Mouse (Mus musculus) bone marrow macrophage, adult 2 months (primary cell): ENCODE measurements at regions not wholly inside any gene's neighbourhood (a gene's known extent, or its start where the extent isn't known, plus 50 kb on each side); places are given as distances from the start of the nearest gene placed in this dataset.

Experiments
- CTCF ChIP-seq: IDR thresholded peaks from 2 replicates; pipeline ENCODE4 v1.5.1; 2012; ENCODE audit warnings: low read depth, mild to moderate bottlenecking, low read length, moderate library complexity
- POLR2A ChIP-seq: IDR thresholded peaks from 2 replicates; pipeline ENCODE4 v1.6.1; 2012; ENCODE audit warnings: mild to moderate bottlenecking, low read depth, low read length, borderline replicate concordance

DNA sequence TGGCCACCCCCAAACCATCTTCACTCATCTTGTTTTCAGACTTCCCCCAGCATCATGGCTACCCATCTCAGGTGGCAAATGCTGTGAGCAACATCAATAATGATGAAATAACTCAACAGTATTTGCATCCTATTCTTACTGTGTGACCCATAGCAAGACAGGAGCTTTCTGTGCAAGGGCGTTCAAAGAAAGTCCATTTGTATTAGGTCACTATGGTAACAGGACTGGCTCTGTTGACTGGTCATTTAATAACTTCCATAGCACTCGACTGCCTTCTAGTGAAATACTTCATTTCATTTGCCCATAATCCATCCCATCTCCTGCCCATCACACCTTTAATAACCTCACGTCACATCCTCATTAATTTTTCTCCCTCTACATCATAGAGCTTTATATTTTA is 292.7 kb upstream of the Tbx18 start:
- TF ChIP-seq CTCF = no peak
- no peak for TF ChIP-seq POLR2A
